Mouse (Mus musculus) heart, embryonic 14.5 days (tissue): ENCODE measurements around the gene Foxp4. TPM values are rescaled to one million over a fixed set of nuclear protein-coding genes. Genes with fewer than 3 reads are reported as not detected.
A peak's percentile ranks its signal among the peaks of the same experiment; 100 is the strongest.

Experiments
- ATAC-seq: fragments of 200-750 bp; cut with Nextera tagmentation; 2 replicates; pipeline ENCODE4 v1.8.0; 2017; ENCODE audit warnings: low read depth, moderate TSS enrichment; ENCODE audit not compliant: insufficient number of reproducible peaks, insufficient read depth, low FRiP score
- H3K27ac ChIP-seq, 2 experiments: fragments of 200-500 bp in 1 of 2; fragments of 300-500 bp in 1 of 2; sonication (generic) in 1 of 2; replicated peaks in 1 of 2; 2 replicates each; pipeline ENCODE4 v1.5.1; 2012 to 2014; ENCODE audit warnings: low read depth in 2 of 2, low read length in 2 of 2, control low read depth in 1 of 2, mild to moderate bottlenecking in 1 of 2, mixed read lengths in 1 of 2; ENCODE audit not compliant: control insufficient read depth in 1 of 2, insufficient read depth in 1 of 2
- H3K27me3 ChIP-seq: fragments of 300-500 bp; sonication (generic); 2 replicates; pipeline ENCODE4 v1.6.1; 2014; ENCODE audit warnings: mild to moderate bottlenecking, low read length, control low read depth; ENCODE audit not compliant: control insufficient read depth, insufficient read depth
- H3K36me3 ChIP-seq: fragments of 300-500 bp; sonication (generic); 2 replicates; pipeline ENCODE4 v1.6.1; 2014; ENCODE audit warnings: mild to moderate bottlenecking, control low read depth, low read length, mixed read lengths; ENCODE audit not compliant: control insufficient read depth, insufficient read depth
- H3K4me1 ChIP-seq, 2 experiments: fragments of 200-500 bp in 1 of 2; fragments of 300-500 bp in 1 of 2; sonication (generic) in 1 of 2; 2 replicates each; pipeline ENCODE4 v1.6.1; 2012 to 2014; ENCODE audit warnings: low read length in 2 of 2, control low read depth in 1 of 2, mixed read lengths in 1 of 2; ENCODE audit not compliant: control insufficient read depth in 2 of 2, insufficient read depth in 2 of 2
- H3K4me2 ChIP-seq: fragments of 300-500 bp; sonication (generic); 2 replicates; pipeline ENCODE4 v1.6.1; 2014; ENCODE audit warnings: mild to moderate bottlenecking, low read length
- H3K4me3 ChIP-seq, 2 experiments: fragments of 200-500 bp in 1 of 2; fragments of 300-500 bp in 1 of 2; sonication (generic) in 1 of 2; 2 replicates each; pipeline ENCODE4 v1.5.1; 2012 to 2014; ENCODE audit warnings: low read length in 2 of 2, mild to moderate bottlenecking in 2 of 2, control low read depth in 1 of 2, low read depth in 1 of 2, moderate library complexity in 1 of 2; ENCODE audit not compliant: control insufficient read depth in 1 of 2, insufficient read depth in 1 of 2
- H3K9ac ChIP-seq: fragments of 300-500 bp; sonication (generic); 2 replicates; pipeline ENCODE4 v1.6.1; 2014; ENCODE audit warnings: mild to moderate bottlenecking, low read length
- H3K9me3 ChIP-seq: fragments of 300-500 bp; sonication (generic); 2 replicates; pipeline ENCODE4 v1.6.1; 2016; ENCODE audit warnings: low read length, control low read depth; ENCODE audit not compliant: control insufficient read depth
- WGBS: fragments of 180-500 bp; shearing (Covaris S2); extraction: QIAGEN DNeasy Blood & Tissue Kit; methylation state at CpG from one replicate; pipeline ENCODE4 v1.1.7; 2014; 5-methylcytosine and 5-hydroxymethylcytosine counted together
- polyA plus RNA-seq: library from polyadenylated mRNA; unstranded; fragments of >200 nt; fragmentation: Nextera tagmentation; extraction: Ambion mirVana; gene quantifications from 2 replicates; pipeline ENCODE4 v1.2.1, GENCODE M21; 2014

The Foxp4 gene
- polyA plus RNA-seq, 1 experiment from 2014 or later: 13.6 TPM

- Histone ChIP-seq H3K36me3 (peaks cover 45% of the 10 kb centered on the region), H3K4me2 (peak overlapping the region; percentile 56), H3K9ac (0 out of 2 replicates have a peak overlapping the region, but pooled peaks have one; percentile 67), H3K27me3 (no peaks in the 10 kb centered on the region), H3K27ac (no peak overlapping the region), H3K4me3 (no peak overlapping the region), H3K9me3 (no peaks in the 10 kb centered on the region), H3K4me1 (peaks cover 23 to 36% of the 10 kb centered on the region in 2 experiments)
- 65% methylated on average over 10 of the region's 10 CpGs for WGBS
- no peak for ATAC-seq
Observed at GRCm38 (mm10) chr17:47877715-47878377, 46.6 kb downstream of the Foxp4 start.

- Histone ChIP-seq H3K9me3 (no peaks in the 10 kb centered on the region), H3K4me1 (peaks cover 23 to 36% of the 10 kb centered on the region in 2 experiments), H3K27ac (no peak overlapping the region), H3K9ac (no peak overlapping the region), H3K27me3 (no peaks in the 10 kb centered on the region), H3K4me2 (no peak overlapping the region), H3K4me3 (no peak overlapping the region), H3K36me3 (peaks cover 52% of the 10 kb centered on the region)
- no peak for ATAC-seq
- 64% methylated on average over 26 of the region's 26 CpGs for WGBS
Observed at GRCm38 (mm10) chr17:47876776-47877714, 47.4 kb downstream of the Foxp4 start.

- no peaks in the 10 kb centered on the region for H3K9me3 ChIP-seq
- 0 out of 2 replicates have a peak, but pooled peaks have one; percentile 13 for ATAC-seq
- peaks cover 9 to 18% of the 10 kb centered on the region in 2 experiments; a peak in 3 of 4 replicates for H3K4me1 ChIP-seq
- peak overlapping the region; percentile 13 to 22 for H3K4me3 ChIP-seq
- peaks cover 72% of the 10 kb centered on the region for H3K36me3 ChIP-seq
- 15% methylated on average over 9 of the region's 9 CpGs for WGBS
- H3K4me2 ChIP-seq: peak overlapping the region; percentile 36
- no peak overlapping the region for H3K9ac ChIP-seq
- H3K27ac ChIP-seq: no peak overlapping the region
- H3K27me3 ChIP-seq: no peaks in the 10 kb centered on the region
Observed at GRCm38 (mm10) chr17:47873341-47873791, 51.1 kb downstream of the Foxp4 start.

GRCm38 (mm10) chr17:47872311-47873011 is 52.0 kb downstream of the Foxp4 start:
- 94% methylated on average over 31 of the region's 31 CpGs for WGBS
- H3K36me3 ChIP-seq: peaks cover 77% of the 10 kb centered on the region

GRCm38 (mm10) chr17:47869874-47870273 is 54.6 kb downstream of the Foxp4 start:
- 97% methylated on average over 10 of the region's 10 CpGs for WGBS
- Histone ChIP-seq H3K27me3 (no peaks in the 10 kb centered on the region), H3K36me3 (peaks cover 62% of the 10 kb centered on the region), H3K4me1 (peaks cover 3 to 8% of the 10 kb centered on the region in 2 experiments; a peak in 2 of 4 replicates), H3K27ac (no peak overlapping the region), H3K9me3 (no peaks in the 10 kb centered on the region), H3K4me2 (no peak overlapping the region), H3K4me3 (no peak overlapping the region), H3K9ac (no peak overlapping the region)
- no peak for ATAC-seq

More at GRCm38 (mm10) chr17:47872311-47873011, 52.0 kb downstream of the Foxp4 start:
- Histone ChIP-seq H3K27ac (no peak overlapping the region), H3K4me1 (peaks cover 4 to 9% of the 10 kb centered on the region in 2 experiments; a peak in 3 of 4 replicates), H3K27me3 (no peaks in the 10 kb centered on the region), H3K9ac (no peak overlapping the region), H3K9me3 (no peaks in the 10 kb centered on the region), H3K4me2 (no peak overlapping the region), H3K4me3 (no peak overlapping the region)
- no peak for ATAC-seq

- no peak overlapping the region for H3K9ac ChIP-seq
- 56% methylated on average over 10 of the region's 10 CpGs for WGBS
- no peak overlapping the region for H3K4me2 ChIP-seq
- H3K9me3 ChIP-seq: no peaks in the 10 kb centered on the region
- H3K4me3 ChIP-seq: no peak overlapping the region
- H3K27ac ChIP-seq: no peak overlapping the region
- ATAC-seq: no peak
- peaks cover 5 to 7% of the 10 kb centered on the region in 2 experiments for H3K4me1 ChIP-seq
- H3K36me3 ChIP-seq: peaks cover 31% of the 10 kb centered on the region
- H3K27me3 ChIP-seq: no peaks in the 10 kb centered on the region
Observed at GRCm38 (mm10) chr17:47866037-47866436, 58.4 kb downstream of the Foxp4 start.

- peaks cover 18% of the 10 kb centered on the region for H3K36me3 ChIP-seq
- 4% methylated on average over 17 of the region's 17 CpGs for WGBS
- H3K9me3 ChIP-seq: no peaks in the 10 kb centered on the region
- peak overlapping the region; percentile 60 for H3K4me2 ChIP-seq
- peaks cover 9% of the 10 kb centered on the region in 2 experiments for H3K4me1 ChIP-seq
- H3K27ac ChIP-seq: no peak overlapping the region
- peak overlapping the region; percentile 6 to 21; a peak in 2 of 4 replicates for H3K4me3 ChIP-seq
- H3K9ac ChIP-seq: 0 out of 2 replicates have a peak overlapping the region, but pooled peaks have one; percentile 25
- peak; percentile 58 for ATAC-seq
- H3K27me3 ChIP-seq: no peaks in the 10 kb centered on the region
Observed at GRCm38 (mm10) chr17:47864496-47864895, 59.9 kb downstream of the Foxp4 start.
